Mouse (Mus musculus) brain, embryonic 14.5 days (tissue): Measurements from ENCODE around the gene Tns3. TPM values are rescaled to one million over a fixed set of nuclear protein-coding genes. Genes with fewer than 3 reads are reported as not detected.
A peak's percentile ranks its signal among the peaks of the same experiment; 100 is the strongest.

Experiments used
- DNase-seq: peaks from one replicate; pipeline ENCODE4 v3.0.0-alpha.2; 2011; ENCODE audit warnings: low read depth
- CTCF ChIP-seq: fragments of 200-500 bp; IDR thresholded peaks from 2 replicates; pipeline ENCODE4 v1.5.1; 2012; ENCODE audit warnings: inconsistent platforms, mild to moderate bottlenecking, moderate library complexity, borderline replicate concordance; ENCODE audit not compliant: insufficient read depth, insufficient read length; ENCODE audit errors: extremely low read depth
- POLR2A ChIP-seq: fragments of 200-500 bp; IDR thresholded peaks from 2 replicates; pipeline ENCODE4 v1.6.1; 2012; ENCODE audit warnings: mild to moderate bottlenecking, inconsistent platforms, borderline replicate concordance; ENCODE audit not compliant: poor library complexity, insufficient read depth, insufficient read length, severe bottlenecking; ENCODE audit errors: extremely low read depth
- polyA plus RNA-seq: library from polyadenylated mRNA; depleted of rRNA; stranded (reverse); fragments of >200 nt; gene quantifications from 2 replicates; pipeline ENCODE4 v1.2.3, GENCODE M21; 2012

Tns3 gene
- polyA plus RNA-seq, 1 experiment, result 12.1 TPM

DNA sequence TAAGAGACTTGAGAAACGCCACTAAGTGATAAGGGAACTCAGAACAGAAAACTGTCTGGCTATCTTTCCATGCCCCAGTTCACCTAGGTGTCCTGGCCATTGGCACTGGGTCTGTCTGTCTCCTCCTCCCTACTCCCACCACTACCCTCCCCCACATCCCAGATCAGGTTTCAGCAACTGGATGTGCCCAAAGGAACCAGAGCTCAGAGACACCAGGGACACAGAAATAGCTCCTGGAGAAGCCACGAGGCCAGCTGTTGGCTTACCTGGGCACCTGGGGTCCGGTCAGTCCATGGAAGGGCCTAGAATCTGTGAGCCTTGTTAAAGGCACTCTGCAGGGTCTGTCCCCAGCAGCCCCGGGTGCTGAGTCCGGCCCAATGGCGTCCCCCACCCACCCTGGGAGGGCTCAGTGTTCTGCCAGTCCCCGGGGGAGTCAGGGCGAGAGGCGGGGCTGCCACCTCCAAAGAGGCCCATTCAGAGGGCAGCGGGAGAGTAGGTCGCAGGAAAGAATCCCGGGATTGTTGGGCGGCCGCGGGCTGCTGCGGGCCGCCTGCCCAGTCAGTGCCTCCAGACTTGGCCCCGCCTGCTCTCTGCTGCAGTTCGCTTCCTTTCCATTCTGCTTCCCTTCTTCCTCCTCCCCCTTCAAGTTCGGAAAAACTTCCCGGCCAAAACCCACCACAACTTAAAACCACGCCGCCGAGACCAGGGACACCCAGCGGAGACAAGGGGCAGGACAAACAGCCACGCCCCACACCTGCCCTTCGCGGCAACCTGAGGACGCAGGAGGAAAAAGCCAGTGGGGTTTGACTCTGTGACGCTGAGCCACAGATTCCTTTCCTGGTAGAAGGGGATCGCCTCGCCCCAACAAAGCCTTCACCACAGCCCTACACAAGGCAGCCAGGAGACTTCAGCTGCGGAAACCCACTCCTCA lies 195.9 kb downstream of the Tns3 start:
- TF ChIP-seq POLR2A, result no peak
- TF ChIP-seq CTCF, result no peak; the same call in 1 of the 2 replicates
- DNase-seq, result peak; percentile 88

DNA sequence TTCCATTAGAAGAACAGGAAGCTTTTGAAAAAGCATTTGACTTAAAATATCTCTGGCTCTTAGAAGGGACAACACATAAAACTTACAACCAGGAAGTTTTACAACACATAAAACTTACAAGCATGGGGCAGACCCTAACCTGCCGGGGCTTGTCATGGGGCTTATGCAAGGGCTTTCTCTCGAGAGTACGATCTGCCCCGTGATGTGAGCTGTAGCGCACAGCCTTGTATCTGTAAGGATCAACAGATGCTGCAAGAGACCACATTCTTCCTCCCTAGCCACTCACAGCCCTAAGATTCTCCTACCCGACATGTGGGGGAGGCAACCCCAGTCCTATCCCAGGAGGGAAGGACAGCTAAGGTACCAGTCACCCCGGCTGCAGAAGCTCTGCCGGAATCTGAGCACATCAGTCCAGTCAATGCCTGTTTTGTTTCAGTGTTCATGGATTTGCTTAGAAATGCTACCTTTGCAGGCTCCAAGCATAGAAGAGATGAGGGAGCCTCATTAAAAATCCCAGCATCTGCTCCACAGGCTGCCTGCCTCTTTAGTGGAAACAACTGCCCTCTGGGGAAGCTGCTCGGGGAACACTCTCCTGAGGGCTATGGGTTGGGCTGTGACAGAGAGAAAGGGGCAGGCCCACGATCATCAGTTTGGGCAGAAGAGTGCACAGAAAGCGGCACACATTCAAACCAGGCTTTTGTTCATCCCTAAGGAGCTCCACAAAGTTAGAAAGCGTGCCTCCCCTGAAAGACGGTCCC lies 196.8 kb downstream of the Tns3 start:
- TF ChIP-seq CTCF (no peak), POLR2A (no peak)
- DNase-seq, result peak; percentile 69

DNA sequence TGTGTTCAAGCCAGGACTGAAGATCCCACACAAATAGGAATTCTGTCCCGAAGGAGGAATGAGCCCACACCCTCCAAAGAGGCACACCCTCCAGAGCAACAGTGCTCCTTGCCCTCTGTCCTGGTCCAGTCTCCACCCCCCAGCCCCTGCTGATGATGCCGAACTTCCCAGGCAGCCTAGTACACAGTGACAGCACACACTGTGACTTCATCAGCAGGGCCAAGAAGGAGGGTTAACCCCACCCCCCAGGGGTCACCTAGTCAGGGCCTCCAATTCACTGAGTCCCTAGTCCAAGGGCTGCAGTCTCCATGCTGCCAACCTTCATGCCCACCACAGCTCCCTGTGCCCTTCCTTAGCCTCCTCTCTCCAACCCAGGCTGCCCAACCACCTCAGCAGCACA lies 200.5 kb downstream of the Tns3 start:
- TF ChIP-seq POLR2A, result no peak
- no peak for TF ChIP-seq CTCF
- no peak for DNase-seq

DNA sequence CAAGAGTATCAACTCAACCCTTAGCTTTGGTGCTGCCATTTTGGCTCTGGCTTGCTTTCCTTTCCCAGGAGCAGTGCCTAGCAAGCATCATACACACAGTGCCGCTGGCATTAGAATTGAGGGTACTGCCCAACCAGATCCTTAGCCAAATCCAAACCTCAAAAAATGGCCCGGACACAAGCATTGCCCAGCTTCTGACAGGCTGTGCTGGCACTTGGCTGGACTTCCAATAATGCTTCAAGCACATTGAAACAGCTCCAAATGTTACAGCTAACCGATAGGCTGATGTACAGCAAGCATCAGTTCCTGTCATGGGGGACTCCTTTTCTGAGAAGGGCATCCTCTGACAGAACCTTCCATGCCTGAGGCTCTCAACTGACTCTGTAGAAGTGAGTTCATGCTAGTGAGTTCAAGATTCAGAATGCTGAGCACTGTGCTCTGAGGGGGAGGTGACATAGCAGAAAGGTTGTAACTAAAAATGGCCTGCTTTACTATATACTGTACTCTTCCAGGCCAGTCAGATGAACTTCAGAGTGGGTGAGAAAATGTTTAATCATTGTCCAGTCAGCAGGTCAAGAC lies 201.4 kb downstream of the Tns3 start:
- TF ChIP-seq POLR2A (no peak), CTCF (no peak)
- DNase-seq, result no peak

DNA sequence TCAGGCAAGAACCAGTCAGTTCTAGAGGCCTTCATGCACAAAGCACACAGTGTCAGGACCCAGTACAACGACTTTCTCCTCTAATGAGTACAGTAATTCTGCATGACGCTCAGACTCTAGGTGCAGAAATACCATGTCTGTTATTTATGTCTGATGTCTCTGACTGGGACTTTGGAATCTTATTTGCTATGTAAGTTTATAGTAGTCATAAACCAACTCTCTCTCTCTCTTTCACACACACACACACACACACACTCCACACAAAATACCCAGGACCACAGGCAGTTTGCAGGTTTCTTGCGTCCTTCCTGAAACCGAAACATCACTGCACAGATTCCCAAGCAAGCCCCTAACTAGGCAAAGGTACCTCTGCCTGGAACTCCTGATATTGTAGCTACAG lies 203.5 kb downstream of the Tns3 start:
- DNase-seq, result no peak
- TF ChIP-seq CTCF (no peak), POLR2A (no peak)

DNA sequence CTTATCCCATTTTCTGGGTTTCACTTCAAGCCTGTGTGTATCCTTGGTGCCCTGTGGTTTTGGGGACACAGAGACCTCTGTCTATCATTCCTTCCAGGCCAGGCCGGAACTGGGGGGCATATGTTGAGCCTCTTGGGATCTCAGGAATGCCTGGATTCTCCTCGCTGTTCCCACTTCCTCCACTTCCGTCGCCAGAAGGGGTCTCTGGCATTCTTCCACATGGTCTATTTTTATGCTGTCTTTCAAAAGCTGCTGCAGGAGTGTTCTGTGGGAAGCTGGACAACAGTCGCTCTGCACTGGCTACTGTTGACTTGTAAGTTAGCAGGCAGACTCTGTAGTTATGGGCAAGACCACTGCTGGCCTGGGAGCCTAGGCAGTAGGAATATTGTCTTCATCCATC lies 206.4 kb downstream of the Tns3 start:
- peak; percentile 76 for DNase-seq
- no peak for TF ChIP-seq POLR2A
- TF ChIP-seq CTCF, result 0 out of 2 replicates have a peak, but pooled peaks have one; percentile 9

DNA sequence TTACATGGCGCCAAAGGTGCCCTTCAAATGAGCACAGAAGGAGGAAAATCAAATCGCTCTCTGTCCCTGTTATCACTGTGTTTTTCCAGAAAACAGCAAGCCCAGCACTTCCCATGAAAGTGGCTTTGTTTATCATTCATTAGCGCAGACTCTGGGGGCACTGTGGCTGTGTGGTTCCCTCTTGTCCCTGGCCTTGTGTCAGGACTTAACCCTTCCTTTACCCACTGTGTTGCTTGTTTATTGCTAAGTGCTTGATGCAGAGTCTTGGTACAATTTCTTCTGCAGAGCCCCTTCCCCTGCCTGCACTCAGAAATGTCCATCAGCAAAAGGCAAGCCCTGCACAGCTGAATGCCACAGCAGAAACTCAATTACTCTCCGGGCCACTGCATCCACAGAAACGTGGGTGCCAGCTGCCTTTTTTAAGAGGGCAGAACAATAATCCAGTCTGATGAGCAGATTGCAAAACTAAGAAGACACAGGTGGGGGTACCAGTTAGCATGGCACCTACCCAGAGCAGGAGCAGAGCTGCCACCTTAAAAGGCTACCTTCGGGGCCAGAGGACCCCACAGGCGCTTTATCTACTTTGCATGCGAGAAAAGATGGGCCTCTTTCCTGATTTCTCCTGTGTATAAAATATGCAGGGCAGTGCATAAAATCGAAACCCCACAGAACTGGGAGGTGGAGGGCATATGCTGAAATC lies 207.6 kb downstream of the Tns3 start:
- peak; percentile 89 for DNase-seq
- TF ChIP-seq POLR2A, result no peak
- TF ChIP-seq CTCF, result no peak

DNA sequence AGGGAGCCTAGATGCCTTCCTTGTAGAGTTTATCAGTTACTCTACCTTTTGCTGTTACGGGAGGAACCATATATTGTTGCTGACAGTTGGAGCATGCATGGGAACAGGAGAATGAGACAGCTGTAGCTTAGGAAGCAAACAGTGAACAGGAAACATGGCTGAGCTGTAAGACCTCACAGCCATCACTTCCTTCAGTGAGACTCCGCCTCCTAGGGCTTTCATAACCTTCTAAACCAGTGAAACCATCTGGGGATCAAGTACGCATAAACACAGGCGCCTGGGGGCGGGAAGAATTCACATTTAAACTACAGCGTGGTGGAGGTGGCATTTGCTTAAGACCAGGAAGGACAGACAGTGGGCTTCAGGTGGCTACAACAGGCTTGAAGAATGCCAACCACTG lies 208.7 kb downstream of the Tns3 start:
- no peak for DNase-seq
- TF ChIP-seq CTCF (no peak), POLR2A (no peak)

DNA sequence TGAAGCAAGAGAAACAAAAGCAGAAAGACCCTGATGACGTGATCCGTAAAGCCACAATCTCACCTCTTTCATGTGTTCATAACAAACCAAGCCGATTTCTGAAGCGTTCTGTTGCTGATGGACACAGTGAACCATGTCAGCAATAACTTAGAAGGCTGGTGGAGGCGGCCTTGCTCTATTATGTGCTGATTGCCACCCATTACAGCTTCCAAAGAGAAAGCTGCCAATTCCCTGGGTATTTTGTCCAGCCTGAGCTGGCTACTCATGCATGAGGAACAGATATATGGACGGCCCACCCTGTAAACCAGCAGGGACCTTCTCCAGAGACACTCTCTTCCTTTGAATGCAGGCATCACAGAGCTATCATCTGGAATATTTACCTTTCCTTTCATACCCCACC lies 211.1 kb downstream of the Tns3 start:
- peak; percentile 64 for DNase-seq
- TF ChIP-seq CTCF (no peak), POLR2A (no peak)

DNA sequence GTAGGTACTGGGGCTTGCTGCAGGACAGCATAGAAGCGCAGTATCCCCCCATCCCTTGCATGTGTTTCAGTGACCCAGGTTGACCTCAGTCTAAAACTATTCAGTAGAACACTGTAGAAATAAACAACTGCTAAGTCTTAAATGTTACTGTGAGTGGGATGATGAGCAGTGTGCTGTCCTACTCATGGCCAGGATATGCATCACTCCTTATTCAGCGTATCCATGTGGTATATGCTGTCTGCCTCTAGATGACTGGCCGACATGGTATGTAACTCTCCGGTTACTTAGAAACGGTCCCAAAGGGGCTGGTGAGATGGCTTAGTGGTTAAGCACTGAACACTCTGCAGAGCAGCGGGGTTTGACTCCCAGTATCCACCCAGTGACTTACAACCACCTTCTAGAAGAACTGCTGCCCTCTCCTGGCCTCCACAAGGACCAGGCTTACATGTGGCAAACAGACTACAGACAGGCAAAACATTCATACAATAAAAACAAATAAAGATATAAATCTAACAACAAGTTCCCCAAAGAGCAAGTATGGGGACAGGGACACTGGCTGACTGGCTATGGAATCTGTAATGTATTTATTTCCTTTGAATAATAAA lies 212.6 kb downstream of the Tns3 start:
- no peak for TF ChIP-seq CTCF
- TF ChIP-seq POLR2A, result no peak
- no peak for DNase-seq
